Mouse (Mus musculus): Measurements from ENCODE around the gene Itgb3bp. TPM values are rescaled to one million over a fixed set of nuclear protein-coding genes. Genes with fewer than 3 reads are reported as not detected.

Itgb3bp gene
- polyA plus RNA-seq, 1 experiment from 2014 or later, result 29.0 TPM

DNA sequence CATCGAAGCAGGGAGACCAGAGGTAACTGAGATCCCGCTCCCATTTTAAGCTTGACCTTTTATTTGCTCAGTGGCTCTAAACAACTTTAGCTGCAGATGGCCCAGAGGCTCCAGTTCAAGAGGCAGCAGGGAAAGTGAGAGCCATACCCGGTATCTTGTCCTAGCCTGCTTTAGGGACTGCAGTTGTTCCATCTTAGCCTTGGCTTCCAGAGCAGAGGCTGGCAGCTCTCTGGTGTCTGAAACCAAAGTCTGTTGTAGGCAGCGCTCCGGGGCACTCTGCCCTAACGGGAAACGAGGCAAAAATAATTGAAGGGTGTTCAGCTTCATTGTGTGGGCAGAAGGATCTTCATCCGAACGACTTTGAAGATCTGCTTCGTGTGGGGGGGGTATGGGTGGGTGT, 25.8 kb upstream of the Itgb3bp start:
- Histone ChIP-seq H3K9me3 (no peaks in the 10 kb centered on the region), H3K27ac (no peak overlapping the region), H3K36me3 (no peaks in the 10 kb centered on the region), H3K4me3 (no peak overlapping the region), H3K27me3 (no peaks in the 10 kb centered on the region), H3K4me2 (no peak overlapping the region), H3K9ac (no peak overlapping the region), H3K4me1 (peaks cover 12% of the 10 kb centered on the region; the same call in 1 of the 2 replicates)
- ATAC-seq (ENCODE audit: insufficient number of reproducible peaks, low FRiP score, low TSS enrichment, low read depth), result no peak
- 86% methylated on average over 10 of the region's 10 CpGs for WGBS

GRCm38 (mm10) chr4:99953904-99954303, 24.3 kb upstream of the Itgb3bp start:
- no peak for ATAC-seq (ENCODE audit: insufficient number of reproducible peaks, low FRiP score, low TSS enrichment, low read depth)
- Histone ChIP-seq H3K27ac (no peak overlapping the region), H3K4me3 (no peak overlapping the region), H3K27me3 (no peaks in the 10 kb centered on the region), H3K36me3 (no peaks in the 10 kb centered on the region), H3K4me2 (no peak overlapping the region), H3K4me1 (peaks cover 12% of the 10 kb centered on the region; the same call in 1 of the 2 replicates), H3K9me3 (no peaks in the 10 kb centered on the region), H3K9ac (no peak overlapping the region)
- 83% methylated on average over 2 of the region's 2 CpGs for WGBS

GRCm38 (mm10) chr4:99947896-99948295, 18.3 kb upstream of the Itgb3bp start:
- no peak overlapping the region for H3K4me3 ChIP-seq
- no peaks in the 10 kb centered on the region for H3K9me3 ChIP-seq
- H3K9ac ChIP-seq, result no peak overlapping the region
- 0 out of 2 replicates have a peak, but pooled peaks cover 1% of the 10 kb centered on the region for H3K4me1 ChIP-seq
- no peak overlapping the region for H3K27ac ChIP-seq
- H3K4me2 ChIP-seq, result no peak overlapping the region
- no peak for ATAC-seq (ENCODE audit: insufficient number of reproducible peaks, low FRiP score, low TSS enrichment, low read depth)
- H3K36me3 ChIP-seq, result no peaks in the 10 kb centered on the region
- H3K27me3 ChIP-seq, result no peaks in the 10 kb centered on the region
- 90% methylated on average over 1 of the region's 1 CpGs for WGBS

GRCm38 (mm10) chr4:99947192-99947591, 17.6 kb upstream of the Itgb3bp start:
- no peaks in the 10 kb centered on the region for H3K9me3 ChIP-seq
- H3K4me3 ChIP-seq, result no peak overlapping the region
- H3K4me2 ChIP-seq, result no peak overlapping the region
- no peaks in the 10 kb centered on the region for H3K36me3 ChIP-seq
- no peaks in the 10 kb centered on the region for H3K4me1 ChIP-seq
- no peak for ATAC-seq (ENCODE audit: insufficient number of reproducible peaks, low FRiP score, low TSS enrichment, low read depth)
- no peak overlapping the region for H3K9ac ChIP-seq
- H3K27me3 ChIP-seq, result no peaks in the 10 kb centered on the region
- 70% methylated on average over 1 of the region's 1 CpGs for WGBS
- H3K27ac ChIP-seq, result no peak overlapping the region

DNA sequence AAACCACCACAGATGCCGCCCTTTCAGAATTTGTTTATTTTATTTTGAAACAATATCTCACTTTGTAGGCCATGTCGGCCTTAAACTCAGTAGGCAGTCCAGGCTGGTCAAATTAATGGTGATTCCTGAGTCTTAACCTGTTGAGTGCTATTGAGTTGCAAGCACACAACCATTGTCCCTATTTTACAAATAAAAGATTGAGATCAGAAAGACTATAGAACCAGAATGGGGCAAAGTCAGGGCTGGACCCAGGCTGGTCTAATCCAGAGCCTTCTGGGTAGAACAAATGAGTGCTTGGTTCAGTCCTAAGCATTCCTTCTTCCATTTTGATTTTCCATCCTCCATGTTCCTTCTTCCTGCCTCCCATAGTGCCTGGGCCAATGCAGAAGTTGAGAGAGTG, 16.9 kb upstream of the Itgb3bp start:
- Histone ChIP-seq H3K4me1 (0 out of 2 replicates have a peak, but pooled peaks cover 2% of the 10 kb centered on the region), H3K36me3 (no peaks in the 10 kb centered on the region), H3K9me3 (no peaks in the 10 kb centered on the region), H3K4me2 (no peak overlapping the region), H3K9ac (no peak overlapping the region), H3K27ac (no peak overlapping the region), H3K4me3 (no peak overlapping the region), H3K27me3 (no peaks in the 10 kb centered on the region)
- WGBS, result 86% methylated on average over 2 of the region's 2 CpGs
- ATAC-seq (ENCODE audit: insufficient number of reproducible peaks, low FRiP score, low TSS enrichment, low read depth), result no peak

GRCm38 (mm10) chr4:99945011-99945410, 15.4 kb upstream of the Itgb3bp start:
- no peak overlapping the region for H3K9ac ChIP-seq
- H3K4me3 ChIP-seq, result no peak overlapping the region
- H3K9me3 ChIP-seq, result no peaks in the 10 kb centered on the region
- no peaks in the 10 kb centered on the region for H3K27me3 ChIP-seq
- 0 out of 2 replicates have a peak, but pooled peaks cover 2% of the 10 kb centered on the region for H3K4me1 ChIP-seq
- H3K27ac ChIP-seq, result no peak overlapping the region
- WGBS, result 89% methylated on average over 7 of the region's 7 CpGs
- H3K4me2 ChIP-seq, result no peak overlapping the region
- H3K36me3 ChIP-seq, result no peaks in the 10 kb centered on the region
- ATAC-seq (ENCODE audit: insufficient number of reproducible peaks, low FRiP score, low TSS enrichment, low read depth), result no peak

DNA sequence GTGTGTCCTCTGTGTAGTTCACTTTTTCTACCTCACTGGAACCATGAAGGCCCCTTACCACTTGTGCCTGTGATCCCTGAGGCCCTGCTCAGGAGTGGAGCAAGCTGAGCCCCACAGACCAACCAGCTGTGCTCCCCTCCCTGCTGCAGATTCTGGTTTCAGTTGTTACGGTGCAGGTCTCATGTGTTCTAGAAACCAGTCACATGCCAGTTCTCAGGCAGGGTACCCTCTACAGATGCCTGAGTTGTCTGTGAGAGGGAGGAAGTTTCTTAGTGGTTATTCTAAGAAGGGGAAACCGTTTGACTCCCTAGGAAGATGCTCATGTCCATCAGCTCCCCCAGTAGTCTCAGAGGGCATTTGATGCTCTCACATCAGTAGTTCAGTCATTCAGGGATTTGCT, 15.0 kb upstream of the Itgb3bp start:
- Histone ChIP-seq H3K9ac (no peak overlapping the region), H3K4me2 (no peak overlapping the region), H3K9me3 (no peaks in the 10 kb centered on the region), H3K36me3 (no peaks in the 10 kb centered on the region), H3K27me3 (no peaks in the 10 kb centered on the region), H3K4me3 (no peak overlapping the region), H3K27ac (no peak overlapping the region), H3K4me1 (0 out of 2 replicates have a peak, but pooled peaks cover 2% of the 10 kb centered on the region)
- ATAC-seq (ENCODE audit: insufficient number of reproducible peaks, low FRiP score, low TSS enrichment, low read depth), result no peak
- WGBS, result 70% methylated on average over 2 of the region's 2 CpGs

- Histone ChIP-seq H3K4me2 (no peak overlapping the region), H3K36me3 (peaks cover 6% of the 10 kb centered on the region; the same call in 1 of the 2 replicates), H3K27me3 (no peaks in the 10 kb centered on the region), H3K9me3 (no peaks in the 10 kb centered on the region), H3K4me3 (no peak overlapping the region), H3K4me1 (0 out of 2 replicates have a peak, but pooled peaks cover 5% of the 10 kb centered on the region), H3K27ac (no peak overlapping the region), H3K9ac (no peak overlapping the region)
- no peak for ATAC-seq (ENCODE audit: insufficient number of reproducible peaks, low FRiP score, low TSS enrichment, low read depth)
- 62% methylated on average over 10 of the region's 10 CpGs for WGBS
Measured at GRCm38 (mm10) chr4:99941655-99942414, 12.2 kb upstream of the Itgb3bp start.

GRCm38 (mm10) chr4:99939711-99940505, 10.3 kb upstream of the Itgb3bp start:
- no peaks in the 10 kb centered on the region for H3K9me3 ChIP-seq
- H3K27ac ChIP-seq, result no peak overlapping the region
- no peaks in the 10 kb centered on the region for H3K27me3 ChIP-seq
- no peak overlapping the region for H3K9ac ChIP-seq
- 0 out of 2 replicates have a peak, but pooled peaks cover 5% of the 10 kb centered on the region for H3K4me1 ChIP-seq
- H3K4me2 ChIP-seq, result no peak overlapping the region
- 50% methylated on average over 16 of the region's 16 CpGs for WGBS
- ATAC-seq (ENCODE audit: insufficient number of reproducible peaks, low FRiP score, low TSS enrichment, low read depth), result no peak
- H3K36me3 ChIP-seq, result peaks cover 6% of the 10 kb centered on the region; the same call in 1 of the 2 replicates
- H3K4me3 ChIP-seq, result no peak overlapping the region

DNA sequence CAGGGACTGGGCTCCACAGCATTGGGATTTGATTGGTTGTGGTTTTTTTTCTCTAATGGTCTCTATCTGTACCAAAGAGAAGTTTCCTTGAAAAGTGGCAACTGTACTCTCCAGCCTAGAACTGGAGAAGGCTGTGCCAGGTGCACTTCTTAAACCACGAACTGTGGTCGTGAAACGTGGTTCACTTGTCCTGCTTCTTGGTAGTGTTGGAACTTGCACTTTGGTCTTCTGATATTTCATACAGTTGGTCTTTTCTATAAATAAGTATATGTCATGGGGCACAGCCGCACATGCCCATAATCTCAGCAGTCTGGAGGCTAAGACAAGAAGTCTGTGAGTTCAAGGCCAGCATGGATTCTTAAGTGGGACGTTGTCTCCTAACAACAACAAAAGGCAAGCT, 6.7 kb upstream of the Itgb3bp start:
- Histone ChIP-seq H3K27me3 (no peaks in the 10 kb centered on the region), H3K9me3 (no peaks in the 10 kb centered on the region), H3K27ac (no peak overlapping the region), H3K4me3 (no peak overlapping the region), H3K4me1 (peaks cover 4% of the 10 kb centered on the region), H3K4me2 (no peak overlapping the region), H3K9ac (no peak overlapping the region), H3K36me3 (peaks cover 6% of the 10 kb centered on the region; the same call in 1 of the 2 replicates)
- no peak for ATAC-seq (ENCODE audit: insufficient number of reproducible peaks, low FRiP score, low TSS enrichment, low read depth)
- 87% methylated on average over 5 of the region's 5 CpGs for WGBS

DNA sequence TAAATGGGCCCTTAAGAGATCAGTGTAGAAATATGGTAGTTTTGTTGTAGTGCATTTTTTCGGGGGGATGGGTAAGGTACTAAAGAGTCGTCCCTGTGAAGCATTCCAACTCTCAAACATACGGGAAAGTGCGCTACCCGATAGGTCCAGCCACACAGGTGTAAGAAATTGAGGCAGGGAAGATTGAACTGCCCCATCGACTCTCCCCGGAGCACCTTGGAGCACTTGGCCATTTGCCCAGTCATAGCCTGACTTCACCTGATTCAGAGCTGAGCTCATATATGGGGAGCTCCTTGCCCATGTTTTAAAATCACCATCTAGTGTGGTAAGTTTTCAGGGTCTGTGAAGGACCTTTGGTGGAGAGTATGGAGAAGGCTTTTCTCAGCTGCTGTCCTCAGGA, 5.2 kb upstream of the Itgb3bp start:
- Histone ChIP-seq H3K4me1 (peaks cover 16% of the 10 kb centered on the region), H3K27ac (no peak overlapping the region), H3K36me3 (peaks cover 6% of the 10 kb centered on the region; the same call in 1 of the 2 replicates), H3K9ac (no peak overlapping the region), H3K4me2 (no peak overlapping the region), H3K9me3 (no peaks in the 10 kb centered on the region), H3K4me3 (no peak overlapping the region), H3K27me3 (no peaks in the 10 kb centered on the region)
- ATAC-seq (ENCODE audit: insufficient number of reproducible peaks, low FRiP score, low TSS enrichment, low read depth), result no peak
- 69% methylated on average over 7 of the region's 7 CpGs for WGBS

GRCm38 (mm10) chr4:99931807-99932206, 2.2 kb upstream of the Itgb3bp start:
- H3K9me3 ChIP-seq, result no peaks in the 10 kb centered on the region
- H3K27me3 ChIP-seq, result no peaks in the 10 kb centered on the region
- no peaks in the 10 kb centered on the region for H3K36me3 ChIP-seq
- no peak for ATAC-seq (ENCODE audit: insufficient number of reproducible peaks, low FRiP score, low TSS enrichment, low read depth)
- H3K27ac ChIP-seq, result no peak overlapping the region
- H3K4me2 ChIP-seq, result no peak overlapping the region
- peaks cover 19% of the 10 kb centered on the region for H3K4me1 ChIP-seq
- 77% methylated on average over 4 of the region's 4 CpGs for WGBS
- H3K9ac ChIP-seq, result no peak overlapping the region
- no peak overlapping the region for H3K4me3 ChIP-seq

Measured in limb, embryonic 15.5 days (tissue).